Mouse (Mus musculus) E14TG2a.4 (cell line): ENCODE measurements around the gene Il1b.

ENCODE experiments used
- CTCF ChIP-seq: conservative IDR thresholded peaks from 2 replicates; pipeline ENCODE4 v1.5.1; 2014; ENCODE audit warnings: low read length
- NANOG ChIP-seq: IDR thresholded peaks from 2 replicates; pipeline ENCODE4 v1.6.1; 2014; ENCODE audit warnings: borderline replicate concordance, low read length, mixed read lengths

GRCm38 (mm10) chr2:129315831-129316230 is 55.1 kb downstream of the Il1b start:
- TF ChIP-seq CTCF (no peak), NANOG (no peak)
